Mouse (Mus musculus) G1E (cell line): ENCODE measurements at regions not wholly inside any gene's neighbourhood (a gene's known extent, or its start where the extent isn't known, plus 50 kb on each side); places are given as distances from the start of the nearest gene placed in this dataset.

Experiments used
- CTCF ChIP-seq: IDR thresholded peaks from 2 replicates; pipeline ENCODE4 v1.5.1; 2012; ENCODE audit warnings: low read depth, low read length, inconsistent platforms, mixed read lengths
- GATA1 ChIP-seq: IDR thresholded peaks from 2 replicates; pipeline ENCODE4 v1.6.1; 2012; ENCODE audit warnings: borderline replicate concordance, low read length, inconsistent platforms, mixed read lengths
- GATA2 ChIP-seq: IDR thresholded peaks from 2 replicates; pipeline ENCODE4 v1.6.1; 2012; ENCODE audit warnings: low read depth, low read length, inconsistent platforms, borderline replicate concordance
- POLR2AphosphoS5 ChIP-seq: IDR thresholded peaks from 2 replicates; pipeline ENCODE4 v1.6.1; 2012; ENCODE audit warnings: low read depth, low read length, inconsistent platforms; ENCODE audit not compliant: insufficient replicate concordance

GRCm38 (mm10) chr1:119345115-119345791 is 76.8 kb downstream of the Inhbb start:
- TF ChIP-seq CTCF = no peak
- TF ChIP-seq POLR2AphosphoS5 = no peak
- no peak for TF ChIP-seq GATA1
- TF ChIP-seq GATA2 = no peak
